Mouse (Mus musculus): ENCODE measurements around the gene Ppp2r5a. TPM values are rescaled to one million over a fixed set of nuclear protein-coding genes. Genes with fewer than 3 reads are reported as not detected.

The Ppp2r5a gene
- polyA plus RNA-seq, 1 experiment: 145 TPM

DNA sequence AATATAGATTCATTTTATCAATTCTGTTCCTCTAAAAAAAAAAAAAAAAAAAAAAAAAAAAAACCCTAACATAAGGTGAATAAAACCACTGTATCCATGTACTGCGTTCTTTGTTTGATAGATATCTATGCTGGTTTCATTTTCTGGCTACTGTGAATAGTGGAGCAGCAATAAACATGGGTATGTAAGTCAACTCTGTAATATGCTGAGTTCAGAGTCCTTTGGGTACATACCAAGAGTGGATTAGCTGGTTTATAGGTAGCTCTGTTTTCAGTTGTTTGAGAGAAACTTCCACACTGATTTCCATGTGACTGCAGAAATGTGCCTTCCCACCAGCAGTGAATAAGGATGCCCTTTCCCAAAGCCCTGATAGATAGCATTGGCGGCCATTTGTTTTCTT, 25.0 kb downstream of the Ppp2r5a start:
- no peak overlapping the region for H3K27ac ChIP-seq (ENCODE audit: control insufficient read depth, insufficient read depth, low read length)
- TF ChIP-seq CTCF (IDR thresholded peaks at IDR 0.05; ENCODE audit: borderline replicate concordance, control insufficient read depth, extremely low read depth, insufficient read depth, low read length, poor library complexity): no peak
- TF ChIP-seq POLR2A (IDR thresholded peaks at IDR 0.05; ENCODE audit: control insufficient read depth, extremely low read depth, insufficient read depth, low read length, poor library complexity): no peak
- H3K36me3 ChIP-seq (ENCODE audit: control insufficient read depth, insufficient read depth, low read length): no peaks in the 10 kb centered on the region
- DNase-seq: no peak
- no peaks in the 10 kb centered on the region for H3K27me3 ChIP-seq (ENCODE audit: control insufficient read depth, insufficient read depth, low read length)
- peaks cover 7% of the 10 kb centered on the region for H3K4me1 ChIP-seq (replicated peaks; ENCODE audit: control insufficient read depth, insufficient read depth, low read length)
- no peak overlapping the region for H3K4me3 ChIP-seq (ENCODE audit: control insufficient read depth, insufficient read depth, low read length)
- WGBS: 76% methylated on average over 2 of the region's 2 CpGs

DNA sequence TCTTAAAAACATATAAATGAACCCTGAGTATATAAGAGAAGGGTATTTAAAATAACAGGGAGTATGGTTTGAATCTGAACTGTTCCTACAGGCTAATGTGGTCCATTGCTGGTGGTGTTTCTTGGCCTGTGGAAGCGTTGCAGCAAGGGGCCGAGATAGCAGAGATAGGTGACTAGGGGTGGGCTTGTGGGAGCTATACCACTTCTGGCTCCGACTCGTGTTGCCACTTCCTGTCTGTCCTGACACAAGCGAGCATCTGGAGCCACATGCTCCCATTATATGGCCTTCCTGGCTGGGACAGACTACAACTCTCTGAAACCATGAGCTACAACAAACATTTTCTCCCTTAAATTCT, 27.5 kb downstream of the Ppp2r5a start:
- Histone ChIP-seq H3K27me3 (ENCODE audit: control insufficient read depth, insufficient read depth, low read length) (no peaks in the 10 kb centered on the region), H3K36me3 (ENCODE audit: control insufficient read depth, insufficient read depth, low read length) (peaks cover 13% of the 10 kb centered on the region), H3K4me3 (ENCODE audit: control insufficient read depth, insufficient read depth, low read length) (no peak overlapping the region), H3K27ac (ENCODE audit: control insufficient read depth, insufficient read depth, low read length) (no peak overlapping the region), H3K4me1 (replicated peaks; ENCODE audit: control insufficient read depth, insufficient read depth, low read length) (peaks cover 8% of the 10 kb centered on the region)
- 42% methylated on average over 5 of the region's 5 CpGs for WGBS
- DNase-seq: no peak
- TF ChIP-seq CTCF (IDR thresholded peaks at IDR 0.05; ENCODE audit: borderline replicate concordance, control insufficient read depth, extremely low read depth, insufficient read depth, low read length, poor library complexity): no peak
- TF ChIP-seq POLR2A (IDR thresholded peaks at IDR 0.05; ENCODE audit: control insufficient read depth, extremely low read depth, insufficient read depth, low read length, poor library complexity): no peak

DNA sequence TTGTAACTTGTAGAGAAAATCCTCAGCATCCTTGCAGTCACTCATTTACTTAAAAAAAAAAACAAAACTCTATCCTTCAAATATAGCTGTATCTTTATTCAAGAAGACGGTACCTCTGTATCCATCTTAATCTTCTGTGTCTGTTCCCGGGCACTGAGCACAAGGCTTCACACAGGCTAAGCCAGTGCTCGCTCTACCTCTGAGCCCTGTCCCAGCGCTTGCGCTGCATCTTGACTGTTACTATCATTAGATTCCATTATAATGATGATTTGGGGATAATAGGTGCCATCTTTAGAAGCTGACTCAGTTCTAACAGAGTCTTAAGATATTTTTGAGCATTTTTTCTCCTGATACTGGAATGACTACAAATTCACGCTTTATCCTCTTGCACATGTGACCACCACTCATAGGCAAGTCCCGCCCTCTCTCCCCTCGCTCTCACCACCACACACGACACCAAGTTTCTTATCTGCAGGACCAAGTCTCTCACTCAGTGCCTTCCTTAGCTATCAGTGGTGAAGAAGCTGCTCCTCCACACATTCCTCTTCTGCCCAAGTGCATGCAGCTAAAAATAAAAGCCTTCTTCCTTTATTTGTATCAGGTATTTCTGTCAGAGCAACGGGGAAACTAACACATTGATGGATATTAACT, 28.0 kb downstream of the Ppp2r5a start:
- peaks cover 16% of the 10 kb centered on the region for H3K36me3 ChIP-seq (ENCODE audit: control insufficient read depth, insufficient read depth, low read length)
- no peak overlapping the region for H3K27ac ChIP-seq (ENCODE audit: control insufficient read depth, insufficient read depth, low read length)
- no peak for TF ChIP-seq CTCF (IDR thresholded peaks at IDR 0.05; ENCODE audit: borderline replicate concordance, control insufficient read depth, extremely low read depth, insufficient read depth, low read length, poor library complexity)
- no peak for TF ChIP-seq POLR2A (IDR thresholded peaks at IDR 0.05; ENCODE audit: control insufficient read depth, extremely low read depth, insufficient read depth, low read length, poor library complexity)
- no peaks in the 10 kb centered on the region for H3K27me3 ChIP-seq (ENCODE audit: control insufficient read depth, insufficient read depth, low read length)
- H3K4me1 ChIP-seq (replicated peaks; ENCODE audit: control insufficient read depth, insufficient read depth, low read length): peaks cover 8% of the 10 kb centered on the region
- H3K4me3 ChIP-seq (ENCODE audit: control insufficient read depth, insufficient read depth, low read length): no peak overlapping the region
- DNase-seq: no peak
- WGBS: 92% methylated on average over 10 of the region's 10 CpGs

DNA sequence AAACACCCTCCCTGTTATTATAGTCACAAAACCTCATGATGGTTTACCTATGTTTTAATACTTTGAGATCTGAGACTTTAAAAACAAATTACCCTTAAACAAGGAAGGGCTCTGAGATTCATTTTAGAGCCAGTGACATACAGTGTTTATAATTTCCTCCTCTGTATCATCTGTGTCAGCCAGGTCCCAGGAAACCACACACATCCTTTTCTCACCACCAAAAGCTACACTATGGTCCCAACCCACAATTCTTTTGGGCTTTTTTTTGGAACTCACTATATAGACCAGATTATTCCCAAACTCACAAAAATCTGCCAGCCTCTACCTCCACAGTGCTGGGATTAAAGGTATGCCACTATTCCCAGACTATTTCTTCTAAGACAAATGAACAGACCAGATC, 33.9 kb downstream of the Ppp2r5a start:
- Histone ChIP-seq H3K27me3 (ENCODE audit: control insufficient read depth, insufficient read depth, low read length) (no peaks in the 10 kb centered on the region), H3K4me1 (replicated peaks; ENCODE audit: control insufficient read depth, insufficient read depth, low read length) (peaks cover 4% of the 10 kb centered on the region), H3K4me3 (ENCODE audit: control insufficient read depth, insufficient read depth, low read length) (no peak overlapping the region), H3K27ac (ENCODE audit: control insufficient read depth, insufficient read depth, low read length) (no peak overlapping the region), H3K36me3 (ENCODE audit: control insufficient read depth, insufficient read depth, low read length) (peaks cover 46% of the 10 kb centered on the region)
- TF ChIP-seq CTCF (IDR thresholded peaks at IDR 0.05; ENCODE audit: borderline replicate concordance, control insufficient read depth, extremely low read depth, insufficient read depth, low read length, poor library complexity): no peak
- no peak for TF ChIP-seq POLR2A (IDR thresholded peaks at IDR 0.05; ENCODE audit: control insufficient read depth, extremely low read depth, insufficient read depth, low read length, poor library complexity)
- no peak for DNase-seq

DNA sequence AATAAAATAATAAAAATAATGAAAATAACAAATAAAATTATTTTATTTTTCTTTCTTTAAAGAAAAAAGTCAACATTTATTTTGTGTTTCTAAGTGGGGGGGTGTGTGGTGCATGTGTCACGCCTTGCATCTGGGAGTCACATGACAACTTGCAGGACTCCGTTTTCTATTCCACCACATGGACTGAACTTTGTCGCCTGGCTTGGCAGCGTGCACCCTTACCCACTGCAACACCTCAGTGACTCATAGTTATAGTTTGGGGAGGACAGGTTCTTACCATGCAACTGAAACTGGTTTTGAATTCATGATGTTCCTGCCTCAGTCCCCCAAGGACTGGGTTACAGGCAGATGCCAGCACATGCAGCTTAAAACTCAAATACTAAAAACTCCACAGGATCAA, 34.9 kb downstream of the Ppp2r5a start:
- peaks cover 50% of the 10 kb centered on the region for H3K36me3 ChIP-seq (ENCODE audit: control insufficient read depth, insufficient read depth, low read length)
- WGBS: 90% methylated on average over 4 of the region's 4 CpGs
- no peak for DNase-seq
- H3K27ac ChIP-seq (ENCODE audit: control insufficient read depth, insufficient read depth, low read length): no peak overlapping the region
- H3K27me3 ChIP-seq (ENCODE audit: control insufficient read depth, insufficient read depth, low read length): no peaks in the 10 kb centered on the region
- H3K4me3 ChIP-seq (ENCODE audit: control insufficient read depth, insufficient read depth, low read length): no peak overlapping the region
- TF ChIP-seq CTCF (IDR thresholded peaks at IDR 0.05; ENCODE audit: borderline replicate concordance, control insufficient read depth, extremely low read depth, insufficient read depth, low read length, poor library complexity): no peak
- no peak for TF ChIP-seq POLR2A (IDR thresholded peaks at IDR 0.05; ENCODE audit: control insufficient read depth, extremely low read depth, insufficient read depth, low read length, poor library complexity)
- peaks cover 2% of the 10 kb centered on the region; the same call in 1 of the 2 replicates for H3K4me1 ChIP-seq (replicated peaks; ENCODE audit: control insufficient read depth, insufficient read depth, low read length)

DNA sequence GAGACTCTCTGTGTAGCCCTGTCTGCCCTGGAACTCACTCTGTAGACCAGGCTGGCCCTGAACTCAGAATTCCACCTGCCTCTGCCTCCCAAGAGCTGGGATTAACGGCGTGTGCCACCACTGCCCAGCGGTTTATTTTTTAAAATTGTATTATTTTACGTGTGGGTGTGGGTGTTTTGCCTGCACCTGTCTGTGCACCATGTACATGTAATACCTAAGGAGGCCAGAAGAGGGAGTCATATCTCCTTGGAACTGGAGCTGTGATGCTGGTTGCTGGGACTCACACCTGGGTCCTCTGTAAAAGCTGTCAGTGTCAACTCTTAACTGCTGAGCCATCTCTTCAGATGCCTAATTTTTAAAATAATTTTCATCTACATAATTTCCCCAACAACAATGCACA, 38.6 kb downstream of the Ppp2r5a start:
- no peak overlapping the region for H3K4me3 ChIP-seq (ENCODE audit: control insufficient read depth, insufficient read depth, low read length)
- H3K4me1 ChIP-seq (replicated peaks; ENCODE audit: control insufficient read depth, insufficient read depth, low read length): no peaks in the 10 kb centered on the region
- H3K27me3 ChIP-seq (ENCODE audit: control insufficient read depth, insufficient read depth, low read length): no peaks in the 10 kb centered on the region
- DNase-seq: peak; percentile 65
- TF ChIP-seq CTCF (IDR thresholded peaks at IDR 0.05; ENCODE audit: borderline replicate concordance, control insufficient read depth, extremely low read depth, insufficient read depth, low read length, poor library complexity) (no peak), POLR2A (IDR thresholded peaks at IDR 0.05; ENCODE audit: control insufficient read depth, extremely low read depth, insufficient read depth, low read length, poor library complexity) (no peak)
- no peak overlapping the region for H3K27ac ChIP-seq (ENCODE audit: control insufficient read depth, insufficient read depth, low read length)
- H3K36me3 ChIP-seq (ENCODE audit: control insufficient read depth, insufficient read depth, low read length): peaks cover 68% of the 10 kb centered on the region
- WGBS: 87% methylated on average over 4 of the region's 4 CpGs

DNA sequence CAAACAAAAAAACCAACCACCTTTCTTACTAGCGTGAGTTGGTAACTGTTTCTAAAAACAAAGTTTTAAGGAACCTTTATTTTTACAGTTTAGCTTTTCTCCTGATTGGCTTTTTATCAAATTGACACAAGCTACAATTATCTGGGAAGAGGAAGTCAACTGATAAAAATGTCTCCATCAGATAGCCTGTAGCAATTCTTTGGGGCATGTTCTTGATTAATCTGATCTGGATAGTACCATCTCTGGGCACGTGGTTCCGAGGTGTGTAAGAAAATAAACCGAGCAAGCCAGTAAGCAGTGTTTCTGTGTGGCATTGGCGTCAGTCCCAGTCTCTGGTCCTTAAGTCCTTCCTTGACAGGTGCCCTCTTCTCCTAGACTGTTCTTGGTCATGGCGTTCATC, 40.7 kb downstream of the Ppp2r5a start:
- no peaks in the 10 kb centered on the region for H3K27me3 ChIP-seq (ENCODE audit: control insufficient read depth, insufficient read depth, low read length)
- no peaks in the 10 kb centered on the region for H3K4me1 ChIP-seq (replicated peaks; ENCODE audit: control insufficient read depth, insufficient read depth, low read length)
- TF ChIP-seq POLR2A (IDR thresholded peaks at IDR 0.05; ENCODE audit: control insufficient read depth, extremely low read depth, insufficient read depth, low read length, poor library complexity): no peak
- no peak for TF ChIP-seq CTCF (IDR thresholded peaks at IDR 0.05; ENCODE audit: borderline replicate concordance, control insufficient read depth, extremely low read depth, insufficient read depth, low read length, poor library complexity)
- no peak for DNase-seq
- peaks cover 73% of the 10 kb centered on the region for H3K36me3 ChIP-seq (ENCODE audit: control insufficient read depth, insufficient read depth, low read length)
- no peak overlapping the region for H3K27ac ChIP-seq (ENCODE audit: control insufficient read depth, insufficient read depth, low read length)
- H3K4me3 ChIP-seq (ENCODE audit: control insufficient read depth, insufficient read depth, low read length): no peak overlapping the region
- 95% methylated on average over 6 of the region's 6 CpGs for WGBS
